Mouse (Mus musculus) cortical plate, adult 2 months (tissue): ENCODE results near the gene Zeb2.

ENCODE experiments used
- CTCF ChIP-seq: fragments of 200-500 bp; IDR thresholded peaks from 2 replicates; pipeline ENCODE4 v1.5.1; 2011; ENCODE audit warnings: mild to moderate bottlenecking, control low read depth, low read length; ENCODE audit not compliant: insufficient read depth; ENCODE audit errors: extremely low read depth
- POLR2A ChIP-seq: fragments of 200-500 bp; IDR thresholded peaks from 2 replicates; pipeline ENCODE4 v1.6.1; 2011; ENCODE audit warnings: mild to moderate bottlenecking, low read length, control low read depth; ENCODE audit not compliant: insufficient read depth; ENCODE audit errors: extremely low read depth

GRCm38 (mm10) chr2:44962620-44963019, 154.6 kb downstream of the Zeb2 start:
- TF ChIP-seq POLR2A = no peak
- no peak for TF ChIP-seq CTCF
